Mouse (Mus musculus) heart, adult 18-20 months (tissue): ENCODE results near the gene Tmem132b. TPM values are rescaled to one million over a fixed set of nuclear protein-coding genes. Genes with fewer than 3 reads are reported as not detected.

Experiments
- DNase-seq, 2 experiments: peaks; one replicate each; pipeline ENCODE4 v3.0.0; 2021 to 2022; ENCODE audit warnings: mixed read lengths in 1 of 2
- total RNA-seq, 2 experiments: library from RNA; stranded (reverse); gene quantifications; 2 replicates each; pipeline ENCODE4 v1.2.3; 2021

The Tmem132b gene
- total RNA-seq, 2 experiments from 2014 or later, result not detected

GRCm38 (mm10) chr5:125578661-125579060 is 47.1 kb downstream of the Tmem132b start:
- DNase-seq, result no peak

GRCm38 (mm10) chr5:125579153-125579552 is 47.6 kb downstream of the Tmem132b start:
- no peak for DNase-seq

- no peak for DNase-seq
Measured at GRCm38 (mm10) chr5:125583298-125583697, 51.7 kb downstream of the Tmem132b start.

GRCm38 (mm10) chr5:125583836-125584235 is 52.3 kb downstream of the Tmem132b start:
- DNase-seq, result no peak

GRCm38 (mm10) chr5:125585211-125585610 is 53.6 kb downstream of the Tmem132b start:
- no peak for DNase-seq

GRCm38 (mm10) chr5:125588203-125588602 is 56.6 kb downstream of the Tmem132b start:
- DNase-seq, result no peak

GRCm38 (mm10) chr5:125588876-125589667 is 57.5 kb downstream of the Tmem132b start:
- peak; percentile 15 to 18 for DNase-seq

- DNase-seq, result no peak
Measured at GRCm38 (mm10) chr5:125598056-125598455, 66.5 kb downstream of the Tmem132b start.

GRCm38 (mm10) chr5:125607146-125607545 is 75.6 kb downstream of the Tmem132b start:
- DNase-seq, result no peak

GRCm38 (mm10) chr5:125609968-125610367 is 78.4 kb downstream of the Tmem132b start:
- no peak for DNase-seq

- no peak for DNase-seq
Measured at GRCm38 (mm10) chr5:125612460-125612859, 80.9 kb downstream of the Tmem132b start.

GRCm38 (mm10) chr5:125613136-125613535 is 81.6 kb downstream of the Tmem132b start:
- DNase-seq, result no peak

- DNase-seq, result no peak
Measured at GRCm38 (mm10) chr5:125614348-125614747, 82.8 kb downstream of the Tmem132b start.

- no peak for DNase-seq
Measured at GRCm38 (mm10) chr5:125617050-125617449, 85.5 kb downstream of the Tmem132b start.

- no peak for DNase-seq
Measured at GRCm38 (mm10) chr5:125627816-125628348, 96.3 kb downstream of the Tmem132b start.

- DNase-seq, result no peak
Measured at GRCm38 (mm10) chr5:125634666-125635065, 103.1 kb downstream of the Tmem132b start.

GRCm38 (mm10) chr5:125640966-125641365 is 109.4 kb downstream of the Tmem132b start:
- DNase-seq, result no peak

- DNase-seq, result no peak
Measured at GRCm38 (mm10) chr5:125641531-125642147, 110.1 kb downstream of the Tmem132b start.

GRCm38 (mm10) chr5:125648236-125648635 is 116.7 kb downstream of the Tmem132b start:
- no peak for DNase-seq

- DNase-seq, result no peak
Measured at GRCm38 (mm10) chr5:125649982-125650381, 118.4 kb downstream of the Tmem132b start.

- no peak for DNase-seq
Measured at GRCm38 (mm10) chr5:125658101-125658500, 126.5 kb downstream of the Tmem132b start.

GRCm38 (mm10) chr5:125658959-125659749 is 127.6 kb downstream of the Tmem132b start:
- no peak for DNase-seq

GRCm38 (mm10) chr5:125675623-125676022 is 144.0 kb downstream of the Tmem132b start:
- DNase-seq, result no peak
